Mouse (Mus musculus) heart, embryonic 16.5 days (tissue): ENCODE measurements around the gene Hand2. TPM values are rescaled to one million over a fixed set of nuclear protein-coding genes. Genes with fewer than 3 reads are reported as not detected.

Experiments used
- ATAC-seq: fragments of 200-750 bp; cut with Nextera tagmentation; replicated peaks from 2 replicates; pipeline ENCODE4 v1.8.0; 2017; ENCODE audit warnings: moderate number of reproducible peaks; ENCODE audit not compliant: insufficient read depth, low FRiP score; ENCODE audit errors: extremely low read depth
- H3K27ac ChIP-seq: fragments of 300-500 bp; sonication (generic); 2 replicates; pipeline ENCODE4 v1.5.1; 2014; ENCODE audit warnings: mild to moderate bottlenecking, low read length, control low read depth, moderate library complexity
- H3K27me3 ChIP-seq: fragments of 300-500 bp; sonication (generic); 2 replicates; pipeline ENCODE4 v1.6.1; 2014; ENCODE audit warnings: low read length, mixed read lengths; ENCODE audit not compliant: control insufficient read depth, insufficient read depth
- H3K36me3 ChIP-seq: fragments of 300-500 bp; sonication (generic); 2 replicates; pipeline ENCODE4 v1.6.1; 2014; ENCODE audit not compliant: control insufficient read depth, insufficient read depth
- H3K4me1 ChIP-seq: fragments of 300-500 bp; sonication (generic); 2 replicates; pipeline ENCODE4 v1.6.1; 2014; ENCODE audit warnings: low read length, mixed read lengths; ENCODE audit not compliant: control insufficient read depth, insufficient read depth
- H3K4me2 ChIP-seq: fragments of 300-500 bp; sonication (generic); 2 replicates; pipeline ENCODE4 v1.6.1; 2014; ENCODE audit warnings: low read depth, mild to moderate bottlenecking, control low read depth, low read length
- H3K4me3 ChIP-seq: fragments of 300-500 bp; sonication (generic); 2 replicates; pipeline ENCODE4 v1.5.1; 2014; ENCODE audit warnings: mild to moderate bottlenecking, control low read depth, low read length
- H3K9ac ChIP-seq: fragments of 300-500 bp; sonication (generic); 2 replicates; pipeline ENCODE4 v1.6.1; 2014; ENCODE audit warnings: low read length, control low read depth
- H3K9me3 ChIP-seq: fragments of 300-500 bp; sonication (generic); replicated peaks from 2 replicates; pipeline ENCODE4 v1.6.1; 2016; ENCODE audit warnings: low read length; ENCODE audit not compliant: control insufficient read depth
- WGBS: fragments of 180-500 bp; shearing (Covaris S2); extraction: QIAGEN DNeasy Blood & Tissue Kit; methylation state at CpG from one replicate; pipeline ENCODE4 v1.1.7; 2014; 5-methylcytosine and 5-hydroxymethylcytosine counted together
- polyA plus RNA-seq: library from polyadenylated mRNA; unstranded; fragments of >200 nt; fragmentation: Nextera tagmentation; extraction: Ambion mirVana; gene quantifications from 2 replicates; pipeline ENCODE4 v1.2.1, GENCODE M21; 2015

The Hand2 gene
- polyA plus RNA-seq, 1 experiment from 2014 or later, result 9.3 TPM

DNA sequence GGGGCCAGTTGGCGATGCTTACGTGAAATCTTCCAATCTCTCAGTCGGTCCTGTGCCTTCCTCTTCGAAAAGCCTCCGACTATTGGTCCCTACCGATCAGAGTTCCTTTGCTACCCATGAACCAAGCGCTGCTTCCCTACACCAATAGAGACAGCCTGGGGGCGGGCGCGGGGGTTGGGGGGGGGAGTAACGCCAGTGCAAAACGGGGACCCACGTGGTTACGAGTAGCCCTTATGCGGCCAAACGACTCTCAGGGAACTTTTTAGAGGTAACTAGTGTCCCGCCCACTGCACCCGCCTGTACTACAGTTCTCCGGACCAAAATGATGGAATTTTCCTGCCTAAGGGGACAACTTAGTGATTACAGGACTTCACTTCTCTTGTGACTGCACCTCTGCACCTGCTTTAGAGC, 8.2 kb downstream of the Hand2 start:
- peak overlapping the region; percentile 99 for H3K27ac ChIP-seq
- 1% methylated on average over 19 of the region's 19 CpGs for WGBS

DNA sequence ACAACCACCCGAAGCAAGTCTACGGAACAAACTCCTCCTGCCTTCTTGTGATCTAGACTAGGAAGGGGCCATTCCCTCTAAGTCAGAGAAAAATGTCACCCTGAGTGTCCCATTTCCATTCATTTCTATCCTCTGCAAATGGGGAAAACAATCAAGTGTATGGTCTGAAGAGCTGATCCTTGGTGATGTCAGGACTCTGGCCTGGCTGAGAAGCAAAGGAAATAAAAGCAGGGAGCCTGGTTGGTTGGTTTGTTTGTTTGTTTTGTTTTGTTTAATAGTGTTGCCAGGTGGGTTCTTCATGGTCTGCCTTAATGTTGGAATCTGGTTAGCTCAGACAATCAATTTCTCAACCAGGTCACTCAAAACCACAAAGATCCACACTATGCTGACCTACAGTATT, 9.3 kb downstream of the Hand2 start:
- H3K27ac ChIP-seq, result peak overlapping the region; percentile 99; the same call in 1 of the 2 replicates
- ATAC-seq, result no peak
- no peaks in the 10 kb centered on the region for H3K9me3 ChIP-seq
- no peaks in the 10 kb centered on the region for H3K36me3 ChIP-seq
- H3K27me3 ChIP-seq, result peaks cover 5% of the 10 kb centered on the region; the same call in 1 of the 2 replicates
- peak overlapping the region; percentile 65 for H3K4me2 ChIP-seq
- peaks cover 20% of the 10 kb centered on the region for H3K4me1 ChIP-seq
- WGBS, result 52% methylated on average over 2 of the region's 2 CpGs
- H3K9ac ChIP-seq, result no peak overlapping the region
- no peak overlapping the region for H3K4me3 ChIP-seq

More for the DNA sequence above, 8.2 kb downstream of the Hand2 start:
- Histone ChIP-seq H3K9me3 (no peaks in the 10 kb centered on the region), H3K4me2 (peak overlapping the region; percentile 84), H3K4me3 (peak overlapping the region; percentile 75), H3K4me1 (peaks cover 20% of the 10 kb centered on the region), H3K9ac (peak overlapping the region; percentile 92), H3K27me3 (peaks cover 5% of the 10 kb centered on the region; the same call in 1 of the 2 replicates), H3K36me3 (no peaks in the 10 kb centered on the region)
- ATAC-seq, result peak; percentile 74

DNA sequence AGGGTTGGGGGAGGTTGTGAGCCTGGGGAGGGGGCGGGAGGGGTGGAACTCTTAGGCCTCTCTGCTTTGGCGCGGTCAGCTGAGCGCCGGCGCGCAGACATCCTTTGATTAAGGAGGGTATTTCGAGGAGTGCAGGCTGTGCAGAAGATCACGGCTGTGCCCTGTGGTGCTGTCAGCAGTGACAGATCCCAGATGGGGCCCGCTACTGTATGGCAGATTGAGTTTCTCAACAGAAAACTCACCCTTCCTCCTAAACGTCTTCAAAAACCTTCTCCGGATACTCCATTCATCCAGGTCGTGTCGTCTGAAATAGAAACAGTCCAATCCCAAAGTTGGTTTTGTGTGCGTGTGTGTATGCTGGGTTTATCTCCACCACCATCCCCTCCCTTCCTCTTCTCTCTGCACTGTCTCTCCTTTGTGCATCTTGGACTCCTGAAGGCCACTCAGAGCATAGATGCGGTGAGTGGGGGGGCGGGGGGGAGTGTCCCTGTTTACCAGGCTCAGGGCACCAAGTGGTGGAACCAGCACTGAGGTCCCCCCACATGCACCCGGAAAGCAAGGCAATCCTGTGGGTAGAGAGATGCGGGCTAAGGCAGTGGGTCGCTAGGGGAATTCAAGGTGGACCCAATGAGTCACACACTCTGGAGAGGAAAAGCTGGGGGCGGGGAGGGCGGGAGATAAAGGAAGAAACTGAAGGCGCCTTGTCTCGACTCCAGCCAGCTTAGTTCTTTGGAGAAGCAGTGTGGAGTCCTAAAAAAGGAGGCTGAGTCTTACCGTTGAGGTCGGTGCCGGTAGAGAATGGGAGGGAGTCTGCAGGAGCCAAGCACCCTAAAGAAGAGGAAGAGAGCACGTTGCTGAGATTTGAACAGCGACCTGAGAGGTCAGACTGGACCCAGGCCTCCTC, 11.2 kb downstream of the Hand2 start:
- peaks cover 23% of the 10 kb centered on the region for H3K4me1 ChIP-seq
- peak overlapping the region; percentile 91 for H3K9ac ChIP-seq
- under 1% methylated on average over 29 of the region's 29 CpGs for WGBS
- no peaks in the 10 kb centered on the region for H3K9me3 ChIP-seq
- peaks cover 3% of the 10 kb centered on the region; the same call in 1 of the 2 replicates for H3K27me3 ChIP-seq
- peak; percentile 24 for ATAC-seq
- peak overlapping the region; percentile 65 for H3K4me2 ChIP-seq
- H3K27ac ChIP-seq, result peak overlapping the region; percentile 98
- peak overlapping the region; percentile 69 for H3K4me3 ChIP-seq
- H3K36me3 ChIP-seq, result no peaks in the 10 kb centered on the region

DNA sequence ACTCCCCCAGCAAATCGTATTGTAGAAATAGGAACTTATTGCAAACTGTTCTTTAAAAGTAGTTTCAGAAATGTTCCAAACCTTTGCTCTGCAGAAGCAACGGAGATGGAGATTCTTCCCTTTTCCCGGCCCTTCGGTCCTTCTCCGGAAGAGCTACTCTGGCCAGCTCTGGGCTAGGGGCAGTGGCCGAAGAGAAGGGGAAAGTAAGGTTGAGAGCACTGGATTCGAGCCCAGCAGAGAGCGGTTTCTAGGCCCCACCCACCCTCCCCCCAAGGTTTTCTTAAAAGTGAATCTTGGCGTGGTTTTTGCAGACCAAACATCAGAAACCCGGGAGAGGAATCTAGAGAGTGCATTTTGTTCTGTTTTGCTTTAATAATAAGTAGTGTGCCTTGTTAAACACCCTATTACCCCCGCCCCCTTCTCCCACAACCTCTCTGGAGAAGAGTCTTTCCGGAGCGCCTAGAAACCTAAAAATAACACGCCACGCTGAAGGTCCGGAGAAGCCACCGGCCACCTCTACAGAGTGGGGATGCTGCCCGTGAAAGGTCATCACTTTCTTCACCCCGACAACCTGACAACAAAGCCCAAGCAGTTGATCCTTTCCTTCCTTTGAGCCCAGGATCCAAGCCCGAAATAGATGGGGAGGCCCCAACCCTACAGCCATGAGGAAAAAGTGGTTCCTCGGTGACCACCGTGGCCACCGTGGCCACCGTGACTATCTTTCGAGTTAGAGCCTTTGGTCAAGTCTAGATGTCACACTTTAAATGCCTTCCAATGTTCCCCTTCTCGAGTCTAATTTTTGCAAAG, 12.1 kb downstream of the Hand2 start:
- Histone ChIP-seq H3K4me3 (peak overlapping the region; percentile 69), H3K27ac (peak overlapping the region; percentile 98), H3K4me2 (peak overlapping the region; percentile 65), H3K27me3 (no peaks in the 10 kb centered on the region; the same call in 1 of the 2 replicates), H3K9me3 (no peaks in the 10 kb centered on the region), H3K9ac (peak overlapping the region; percentile 91), H3K36me3 (no peaks in the 10 kb centered on the region), H3K4me1 (peaks cover 21% of the 10 kb centered on the region)
- ATAC-seq, result no peak
- under 1% methylated on average over 26 of the region's 26 CpGs for WGBS

DNA sequence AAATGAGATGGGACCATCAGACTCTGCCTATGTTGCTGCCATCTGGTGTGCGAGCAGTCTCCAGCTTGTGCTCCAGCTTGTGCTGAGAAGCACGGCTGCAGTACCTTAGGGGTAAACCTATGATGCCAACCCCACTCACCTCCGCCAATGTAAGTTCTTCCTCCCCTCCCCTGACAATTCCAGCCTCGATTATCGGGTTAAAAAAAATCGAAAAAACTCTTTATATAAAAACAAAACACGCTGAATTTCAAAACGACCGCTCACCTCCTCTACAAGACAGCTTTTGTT, 12.6 kb downstream of the Hand2 start:
- H3K27ac ChIP-seq, result peak overlapping the region; percentile 98

DNA sequence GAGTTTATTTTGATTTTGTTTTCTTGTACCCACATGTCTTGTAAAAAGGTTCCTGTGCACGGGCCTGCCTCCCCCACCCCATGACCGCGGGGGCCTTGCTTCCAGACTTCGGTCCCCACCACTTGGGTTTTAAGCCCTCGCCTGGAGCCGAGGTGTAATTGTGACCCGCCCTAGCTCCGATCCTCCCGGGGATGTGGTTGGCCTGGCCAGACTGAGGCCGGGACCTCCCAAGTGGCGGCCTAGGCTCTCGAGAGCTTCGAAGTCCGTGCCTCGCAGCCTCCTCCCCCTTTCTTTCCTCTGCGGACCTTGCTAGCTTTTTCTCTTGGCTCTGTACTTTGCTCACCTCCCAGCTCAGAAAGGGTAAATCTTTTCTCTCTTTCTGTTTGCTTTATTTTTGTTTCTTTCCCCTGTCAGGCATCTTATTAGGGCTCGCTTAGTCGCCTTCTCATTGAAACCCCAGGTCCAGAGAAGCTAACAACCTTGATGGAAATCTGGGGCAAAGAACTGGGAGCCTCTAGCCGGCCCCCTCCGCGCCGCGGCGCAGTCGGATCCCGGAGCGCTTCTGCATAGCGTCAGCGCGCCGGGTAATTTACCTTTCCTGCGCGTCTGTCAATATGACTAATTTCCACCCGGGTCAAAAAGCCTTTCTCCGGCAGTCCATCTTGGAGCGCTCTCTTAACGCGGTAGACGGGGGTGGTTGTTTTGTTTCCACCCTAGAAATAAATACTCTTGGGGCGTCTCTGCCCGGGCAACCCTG, 13.2 kb downstream of the Hand2 start:
- Histone ChIP-seq H3K9me3 (no peaks in the 10 kb centered on the region), H3K36me3 (no peaks in the 10 kb centered on the region), H3K27me3 (peaks cover 2% of the 10 kb centered on the region; the same call in 1 of the 2 replicates), H3K27ac (peak overlapping the region; percentile 98), H3K4me3 (peak overlapping the region; percentile 69), H3K9ac (peak overlapping the region; percentile 91), H3K4me2 (peak overlapping the region; percentile 65), H3K4me1 (peaks cover 21% of the 10 kb centered on the region)
- WGBS, result under 1% methylated on average over 41 of the region's 41 CpGs
- peak; percentile 28 for ATAC-seq

More for the DNA sequence above, 12.6 kb downstream of the Hand2 start:
- Histone ChIP-seq H3K4me1 (peaks cover 21% of the 10 kb centered on the region), H3K9ac (peak overlapping the region; percentile 91), H3K4me3 (peak overlapping the region; percentile 69), H3K9me3 (no peaks in the 10 kb centered on the region), H3K27me3 (no peaks in the 10 kb centered on the region; the same call in 1 of the 2 replicates), H3K4me2 (peak overlapping the region; percentile 65), H3K36me3 (no peaks in the 10 kb centered on the region)
- WGBS, result 0% methylated on average over 9 of the region's 9 CpGs
- no peak for ATAC-seq

DNA sequence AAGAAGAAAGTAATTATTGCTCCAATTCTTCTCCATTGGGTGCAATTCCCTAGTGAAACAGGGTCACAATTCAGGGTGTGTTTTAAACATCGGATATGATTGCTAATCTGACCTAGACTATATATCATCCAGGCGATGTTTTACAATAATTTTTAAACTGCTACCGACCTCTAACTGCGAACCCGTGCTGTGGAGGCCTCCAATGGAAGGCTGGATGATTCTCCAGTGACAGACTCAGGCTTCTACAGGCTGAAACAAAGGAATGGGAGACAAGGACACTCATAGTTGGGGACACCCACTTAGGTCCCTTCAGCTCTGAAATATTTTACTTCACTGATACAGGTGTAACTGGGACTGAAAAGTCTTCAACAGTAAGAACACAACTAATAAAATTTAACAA, 13.9 kb downstream of the Hand2 start:
- peak overlapping the region; percentile 65 for H3K4me2 ChIP-seq
- WGBS, result 12% methylated on average over 5 of the region's 5 CpGs
- H3K9ac ChIP-seq, result peak overlapping the region; percentile 91
- no peaks in the 10 kb centered on the region for H3K36me3 ChIP-seq
- peak overlapping the region; percentile 98 for H3K27ac ChIP-seq
- no peaks in the 10 kb centered on the region for H3K9me3 ChIP-seq
- ATAC-seq, result no peak
- H3K4me1 ChIP-seq, result peaks cover 13% of the 10 kb centered on the region
- peak overlapping the region; percentile 69 for H3K4me3 ChIP-seq
- peaks cover 5% of the 10 kb centered on the region; the same call in 1 of the 2 replicates for H3K27me3 ChIP-seq

DNA sequence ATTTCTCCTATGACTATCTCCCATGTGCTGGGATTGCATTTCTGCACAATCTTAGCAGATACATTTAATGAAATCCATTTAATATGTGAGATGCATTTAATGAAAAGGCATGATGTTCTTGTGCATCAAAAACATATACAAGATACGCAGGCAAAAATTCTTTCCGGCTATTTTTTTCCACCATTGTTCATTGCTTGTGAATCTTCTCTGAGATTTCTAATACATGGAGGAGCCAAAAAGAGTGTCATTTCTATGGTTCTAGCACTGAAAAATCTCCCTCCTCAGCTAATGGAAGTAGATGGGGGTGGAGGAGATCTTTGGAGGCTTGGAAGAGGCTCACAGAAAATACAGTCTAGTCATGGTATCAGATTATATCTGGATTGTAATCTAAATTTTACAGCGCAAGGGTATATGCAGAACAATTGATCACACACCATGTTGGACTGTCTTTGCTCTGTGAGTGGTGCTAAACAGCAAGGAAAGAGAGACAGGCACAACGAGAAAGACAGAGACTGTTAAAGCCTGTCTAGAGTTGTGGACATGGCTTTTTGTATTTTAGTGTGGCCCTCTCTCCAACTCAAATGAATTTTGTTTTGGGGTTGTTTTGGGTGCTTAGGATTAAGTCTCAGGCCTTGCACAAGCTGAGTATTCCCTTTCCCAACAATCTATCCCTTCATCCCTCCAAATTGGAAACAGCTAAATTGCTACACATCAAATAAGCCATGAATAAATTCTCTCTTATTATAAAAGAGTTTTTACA, 16.7 kb downstream of the Hand2 start:
- H3K4me2 ChIP-seq, result no peak overlapping the region

More for the DNA sequence above, 16.7 kb downstream of the Hand2 start:
- H3K27me3 ChIP-seq, result 0 out of 2 replicates have a peak, but pooled peaks cover 5% of the 10 kb centered on the region
- no peak for ATAC-seq
- H3K27ac ChIP-seq, result no peak overlapping the region
- H3K9ac ChIP-seq, result no peak overlapping the region
- peaks cover 19% of the 10 kb centered on the region for H3K4me1 ChIP-seq
- H3K9me3 ChIP-seq, result no peaks in the 10 kb centered on the region
- H3K36me3 ChIP-seq, result no peaks in the 10 kb centered on the region
- WGBS, result 65% methylated on average over 4 of the region's 4 CpGs
- H3K4me3 ChIP-seq, result no peak overlapping the region
